Mouse (Mus musculus) urinary bladder, adult 18-20 months (tissue): Measurements from ENCODE around the gene Cmtm8.

Experiments
- DNase-seq, 2 experiments: peaks; one replicate each; pipeline ENCODE4 v3.0.0; 2022; ENCODE audit warnings: low spot score in 2 of 2, mixed read lengths in 2 of 2

Gene Cmtm8

DNA sequence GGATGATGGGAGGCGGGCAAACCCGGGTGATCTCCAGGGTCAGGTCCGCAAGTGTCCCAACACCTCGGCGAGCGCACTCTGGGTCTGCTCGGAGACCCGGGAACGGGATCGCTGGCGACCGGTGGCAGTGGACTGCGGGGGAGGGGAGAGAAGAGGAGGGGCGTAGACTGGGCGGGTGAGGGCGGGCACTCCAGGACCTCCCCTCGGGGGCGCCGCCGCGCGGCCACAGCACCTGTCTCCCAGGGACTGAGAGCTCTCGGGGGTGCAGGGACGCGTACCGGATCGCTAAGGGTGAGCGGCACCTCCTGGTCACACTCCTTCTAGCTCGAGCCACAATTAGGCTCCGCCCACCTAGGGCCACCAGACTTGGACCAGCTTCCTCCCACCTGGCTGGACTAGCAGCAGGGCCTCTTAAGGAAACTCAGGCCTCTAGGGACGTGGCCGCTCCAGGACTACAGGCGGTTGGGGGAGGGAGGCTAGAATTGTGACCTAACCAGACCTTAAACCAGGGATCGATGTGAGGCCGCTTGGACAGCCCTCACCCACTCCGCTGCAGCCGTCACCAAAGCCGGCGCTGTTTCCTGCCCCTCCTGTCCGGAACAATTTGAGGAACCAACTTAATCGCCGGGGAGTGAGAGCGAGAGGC is at the start of gene Cmtm8:
TSS of gene Cmtm8 (minus strand) at position 140 of the 646 bp plus-strand sequence.
- DNase-seq = peak; percentile 9 to 42

DNA sequence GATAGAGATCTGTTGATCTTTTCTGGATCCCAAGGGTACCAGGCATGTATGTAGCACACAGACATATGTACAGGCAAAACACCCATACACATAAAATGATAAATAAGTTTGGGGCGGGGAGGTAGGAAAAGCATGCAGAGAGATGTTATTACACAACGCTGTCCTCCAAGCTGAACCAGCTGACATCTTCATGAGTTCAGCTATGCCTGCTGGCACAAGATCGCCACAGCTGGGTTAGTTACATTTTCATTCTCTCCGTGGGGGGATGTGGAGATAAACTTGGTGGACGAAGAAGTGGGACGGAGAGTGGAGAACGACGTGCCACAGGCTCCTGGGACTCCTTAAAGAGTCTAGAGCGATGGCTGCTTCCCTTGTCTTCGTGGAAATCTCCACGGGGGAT is 49.0 kb upstream of the Cmtm8 start:
- DNase-seq = no peak

DNA sequence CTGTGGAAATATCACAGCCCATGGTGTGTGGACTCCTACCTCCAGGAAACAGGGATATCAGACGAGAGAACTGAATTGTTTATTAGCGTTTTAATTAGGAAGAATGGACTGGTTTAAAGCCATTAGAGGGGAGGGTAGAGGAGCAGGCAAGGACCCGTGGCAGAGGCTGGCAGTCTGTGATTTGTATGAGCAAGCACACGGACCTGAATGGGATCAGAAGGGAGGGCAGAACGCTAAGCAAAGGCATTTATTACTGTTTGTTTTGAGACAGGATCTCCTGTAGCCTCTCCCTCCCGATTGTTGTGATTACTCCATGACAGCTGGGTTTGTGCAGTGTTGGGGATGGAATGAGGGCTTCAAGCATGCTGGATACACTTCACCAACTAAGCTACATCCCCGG is 46.4 kb upstream of the Cmtm8 start:
- no peak for DNase-seq

DNA sequence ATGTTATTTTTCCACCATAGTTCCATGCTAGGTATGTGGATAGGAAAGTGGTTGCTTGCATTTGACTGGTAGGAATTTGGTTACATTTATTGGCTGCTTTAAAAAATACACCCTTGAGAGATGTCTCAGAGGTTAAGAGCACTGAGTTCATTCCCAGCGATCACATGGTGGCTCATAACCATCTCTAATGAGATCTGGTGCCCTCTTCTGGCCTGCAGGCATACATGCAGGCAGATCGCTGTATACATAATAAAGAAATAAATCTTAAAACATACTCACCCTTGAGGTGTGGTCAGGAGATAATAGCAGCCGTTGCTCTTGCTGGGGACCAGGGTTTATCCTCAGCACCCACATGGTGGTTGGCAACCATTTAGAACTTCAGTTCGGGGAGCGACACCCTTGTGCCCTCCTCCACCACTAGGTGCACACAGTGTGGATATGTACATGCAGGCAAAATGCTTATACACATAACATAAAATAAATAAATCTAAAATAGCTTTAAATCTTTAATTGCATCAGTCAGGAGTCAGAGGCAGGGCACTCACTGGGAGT is 45.0 kb upstream of the Cmtm8 start:
- no peak for DNase-seq

DNA sequence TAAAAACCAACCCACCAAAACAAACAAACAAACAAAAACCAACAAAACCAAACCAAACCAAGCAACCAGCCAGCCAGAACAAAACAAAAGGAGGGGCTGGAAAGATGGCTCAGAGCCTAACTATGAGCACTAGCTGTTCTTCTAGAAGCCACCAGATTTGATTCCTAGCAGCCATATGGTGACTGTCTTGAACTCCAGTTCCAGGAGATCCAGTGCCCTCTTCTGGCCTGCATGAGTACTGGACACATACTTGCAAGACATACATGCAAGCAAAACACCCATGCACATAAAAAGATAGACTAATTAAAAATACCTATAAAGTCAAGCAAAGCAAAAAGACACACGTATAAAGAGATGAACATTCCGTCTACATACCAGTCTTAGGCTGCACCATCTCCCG is 43.7 kb upstream of the Cmtm8 start:
- DNase-seq = no peak

DNA sequence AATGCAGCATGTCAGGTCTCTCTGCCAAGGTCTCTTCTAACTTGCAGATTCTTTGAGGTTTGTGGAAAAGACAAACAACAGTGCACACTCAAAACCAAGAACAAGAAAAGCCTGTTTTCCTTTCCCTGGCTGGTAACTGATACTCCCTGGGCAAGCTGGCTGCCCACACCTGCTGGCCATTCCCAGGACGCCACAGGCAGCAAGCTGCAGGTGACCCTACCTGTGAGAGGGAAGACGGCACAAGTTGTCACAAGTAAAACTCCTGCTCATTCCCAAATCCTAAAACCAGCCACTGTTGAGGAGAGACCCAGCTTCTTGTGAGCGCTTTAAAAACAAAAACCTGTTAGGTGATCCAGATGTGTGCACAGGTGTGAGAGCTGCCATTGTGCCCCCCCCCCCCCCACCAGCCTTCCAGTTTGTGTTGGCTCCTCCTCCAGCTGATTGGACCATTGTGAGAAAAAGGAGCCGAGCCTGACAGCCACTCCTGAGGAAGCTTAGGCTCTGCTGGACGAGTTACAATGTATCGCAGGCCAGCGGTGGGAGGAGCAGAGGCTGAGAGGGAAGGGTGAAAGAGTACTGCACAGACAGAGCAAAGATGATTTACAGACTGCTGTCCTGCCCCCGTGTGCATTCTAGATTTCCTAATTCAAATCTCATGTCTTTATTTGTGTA is 42.2 kb upstream of the Cmtm8 start:
- peak; percentile 3 to 10 for DNase-seq

DNA sequence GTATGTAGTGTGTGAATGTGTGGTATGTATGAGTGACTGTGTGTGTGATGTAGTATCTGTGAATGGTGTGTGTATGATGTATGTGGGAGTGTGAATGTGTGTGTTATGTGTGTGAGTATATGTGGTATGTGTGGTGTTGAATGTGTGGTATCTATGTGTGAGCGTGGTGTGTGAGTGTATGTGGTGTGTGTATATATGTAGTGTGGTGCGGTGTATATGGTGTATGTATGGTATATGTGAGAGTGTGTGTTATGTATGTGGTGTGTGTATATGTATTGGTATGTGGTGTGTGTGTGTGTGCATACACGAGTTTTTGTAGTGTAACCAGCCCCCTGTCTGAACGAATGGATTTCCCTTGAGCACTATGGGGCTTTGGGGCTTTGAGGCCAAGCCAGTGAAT is 41.6 kb upstream of the Cmtm8 start:
- DNase-seq = no peak

DNA sequence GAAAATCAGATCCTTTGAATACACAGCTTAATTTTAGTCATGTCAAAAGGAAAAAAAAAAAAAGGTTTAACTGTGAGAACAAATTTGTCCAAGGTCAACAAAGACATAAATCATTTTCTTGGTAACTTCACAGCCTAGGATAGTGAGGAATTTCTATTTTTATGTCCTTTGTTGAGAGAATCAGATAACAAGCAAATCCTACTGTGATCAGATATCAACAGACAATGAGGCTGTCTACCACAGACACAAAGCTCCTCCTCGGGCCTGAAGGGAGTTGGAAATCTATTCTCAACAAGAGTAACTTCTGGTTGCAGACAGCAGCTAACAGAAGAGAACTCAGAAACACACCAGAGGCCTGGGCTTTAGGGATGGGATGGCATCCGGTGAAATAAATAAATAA is 38.0 kb upstream of the Cmtm8 start:
- DNase-seq = no peak

DNA sequence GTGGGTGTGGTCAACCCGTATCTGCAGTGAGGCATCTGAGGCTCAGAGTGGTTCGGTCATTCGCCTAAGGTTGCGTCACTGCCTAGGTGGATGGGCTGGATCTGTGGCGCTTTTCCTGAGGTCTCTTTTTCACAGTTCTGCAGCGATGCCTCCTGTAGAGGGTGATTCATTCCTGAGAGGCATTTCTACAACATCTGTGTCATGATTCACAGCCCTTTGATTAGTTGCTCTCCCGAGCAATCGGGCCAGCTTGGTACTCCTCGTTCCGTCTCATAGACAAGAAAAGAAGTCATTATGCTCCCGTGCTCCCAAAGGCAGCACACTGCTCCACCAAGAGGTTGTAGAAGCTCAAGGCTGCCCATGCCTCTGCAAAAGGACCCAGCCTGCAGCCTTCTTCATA is 11.4 kb upstream of the Cmtm8 start:
- DNase-seq = no peak

DNA sequence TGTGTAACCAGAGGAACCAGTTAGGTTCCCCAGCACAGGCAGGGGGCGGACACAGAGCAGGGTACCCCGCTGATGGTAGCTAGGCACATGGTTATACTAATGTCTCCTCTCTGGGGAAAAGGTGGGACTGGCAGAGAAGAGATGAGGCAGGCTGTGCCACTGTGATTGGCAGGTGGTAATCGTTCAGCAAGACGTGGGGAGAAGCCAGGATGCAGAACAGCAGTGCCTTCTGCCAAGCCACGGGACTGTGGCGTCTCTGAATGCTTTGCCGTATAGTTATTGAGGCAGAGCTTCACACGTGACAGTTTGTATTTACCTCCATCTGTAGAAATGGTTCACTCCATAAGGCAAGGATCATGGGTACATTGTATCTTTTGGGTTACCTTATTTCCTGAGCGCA is 10.7 kb upstream of the Cmtm8 start:
- DNase-seq = no peak

DNA sequence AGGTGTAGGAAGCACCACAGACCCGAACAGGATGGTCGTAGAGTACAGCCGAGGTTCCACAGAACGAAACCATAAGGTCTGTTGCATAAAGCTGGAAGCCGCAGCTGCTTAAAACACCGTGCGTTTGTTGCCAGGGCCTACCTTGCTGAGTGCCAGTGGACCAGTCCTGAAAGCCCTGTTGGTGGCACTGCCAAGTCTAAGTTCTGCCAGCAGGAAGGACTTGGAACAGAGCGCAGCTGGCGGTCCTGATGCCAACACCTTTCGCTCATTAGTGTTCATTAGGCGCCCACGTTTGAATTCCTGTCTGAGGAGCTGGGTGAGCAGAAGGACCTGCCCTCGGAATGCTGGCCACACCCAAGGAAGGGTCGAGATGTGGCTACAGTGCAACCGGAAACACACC is 9.4 kb upstream of the Cmtm8 start:
- no peak for DNase-seq

DNA sequence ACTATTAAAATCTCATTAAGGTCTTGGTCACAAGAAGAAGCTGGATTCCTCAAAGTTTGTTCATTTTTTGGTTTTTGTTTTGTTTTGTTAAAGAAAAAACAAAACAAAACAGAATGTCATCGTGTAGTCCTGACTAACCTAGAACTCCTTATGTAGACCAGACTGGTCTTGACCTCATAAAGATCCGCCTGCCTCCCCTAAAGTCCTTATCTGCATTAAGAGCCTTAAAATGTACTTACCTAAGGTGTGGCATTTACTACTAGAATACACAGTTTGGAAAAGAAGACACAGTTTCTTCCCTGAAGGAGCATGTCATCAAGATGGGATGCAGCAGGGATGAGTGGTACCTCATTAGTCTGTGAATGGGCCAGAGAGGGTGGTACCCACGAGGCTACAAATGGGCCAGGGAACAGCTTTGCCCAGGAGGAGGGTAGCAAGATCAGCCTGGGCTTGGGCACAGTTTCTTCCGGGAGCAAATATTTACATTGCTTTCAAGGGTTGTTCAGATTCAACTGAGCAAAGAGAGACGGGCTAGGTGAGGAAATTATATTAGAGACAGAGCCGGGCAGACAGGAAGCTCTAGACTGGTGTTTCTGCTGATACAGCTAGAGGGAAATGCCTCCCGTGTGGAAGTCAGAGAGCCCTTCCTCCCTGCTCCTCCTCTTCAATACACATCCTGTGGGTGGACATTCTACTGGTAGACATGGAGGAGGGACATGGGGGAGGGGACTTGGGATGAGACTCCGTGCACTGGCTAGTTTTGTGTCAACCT is 7.6 kb upstream of the Cmtm8 start:
- DNase-seq = no peak

DNA sequence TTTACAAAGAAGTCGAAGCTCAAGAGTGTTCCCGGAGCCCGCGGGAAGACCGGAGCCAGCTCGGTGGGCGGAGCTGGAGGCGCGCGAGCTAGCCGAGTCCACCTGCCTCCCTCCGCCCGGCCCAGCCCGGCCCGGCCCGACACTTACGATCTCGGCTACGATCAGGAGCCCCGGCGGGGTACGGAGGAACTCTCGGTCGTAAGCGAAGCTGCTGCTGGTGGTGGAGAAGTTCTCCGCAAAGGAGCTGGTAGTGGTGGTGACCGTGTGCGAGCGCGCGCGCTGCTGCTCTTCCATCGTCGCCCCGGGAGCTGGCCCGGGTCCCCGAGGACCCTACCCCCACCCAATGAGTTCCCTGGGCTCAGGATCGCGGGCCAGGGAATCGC is 331 bp downstream of the Cmtm8 start:
- DNase-seq = no peak

DNA sequence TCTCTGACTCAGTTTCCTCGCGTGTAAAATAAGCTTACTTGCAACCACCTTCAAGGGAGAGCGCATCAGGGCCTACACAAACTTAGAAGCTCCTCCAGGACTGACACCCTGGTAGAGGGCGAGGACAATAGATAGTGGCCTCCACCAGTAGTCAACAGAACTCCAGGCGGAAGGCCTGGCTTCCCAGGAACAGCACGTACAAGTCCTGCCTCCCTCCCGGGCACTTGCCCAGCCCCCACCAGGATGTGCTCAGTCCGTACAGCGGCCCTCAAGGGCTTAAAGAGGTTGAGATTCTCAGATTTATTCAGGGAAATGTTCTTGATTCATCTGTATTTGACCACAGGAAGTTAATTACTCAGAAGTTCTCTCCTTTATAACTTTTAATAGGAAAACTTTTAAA is 1.1 kb downstream of the Cmtm8 start:
- DNase-seq = no peak

DNA sequence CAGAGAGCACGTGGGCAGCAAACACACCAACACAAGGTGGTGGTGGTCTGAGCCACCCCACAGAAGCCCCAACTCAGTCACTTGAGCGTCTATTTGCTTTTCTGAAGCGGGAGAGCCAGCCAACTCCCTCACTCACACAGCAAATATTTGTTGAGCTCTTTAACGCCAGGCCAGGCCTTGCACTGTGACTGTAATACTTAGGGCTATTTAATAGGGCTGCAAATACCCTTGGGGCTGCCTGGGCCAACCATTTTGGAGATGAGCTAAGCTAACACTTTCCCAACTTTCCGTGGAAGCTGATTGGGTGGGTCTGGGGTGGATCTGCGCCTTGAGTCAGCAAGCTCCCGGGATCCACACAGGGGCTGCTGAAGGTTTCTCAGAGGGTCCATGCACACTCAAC is 1.7 kb downstream of the Cmtm8 start:
- no peak for DNase-seq

DNA sequence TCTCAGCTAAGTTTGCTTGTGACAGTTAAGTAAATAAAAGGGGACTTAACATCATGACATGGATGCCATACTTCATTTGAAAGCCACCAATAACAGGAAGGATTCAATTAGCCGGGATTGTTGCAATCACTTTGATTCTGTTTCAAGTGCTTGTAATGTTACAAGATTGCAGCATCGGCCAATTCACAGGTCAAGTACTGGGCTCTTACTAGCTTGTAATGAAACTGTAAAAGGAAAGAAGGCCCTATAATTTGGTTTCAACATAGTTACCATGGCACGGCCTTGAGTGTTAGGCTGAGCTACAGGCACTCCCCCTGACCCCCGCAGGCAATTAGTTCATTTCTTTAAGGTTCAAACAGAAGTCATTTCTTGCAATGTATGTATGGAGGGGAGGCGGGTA is 5.1 kb downstream of the Cmtm8 start:
- DNase-seq = no peak

DNA sequence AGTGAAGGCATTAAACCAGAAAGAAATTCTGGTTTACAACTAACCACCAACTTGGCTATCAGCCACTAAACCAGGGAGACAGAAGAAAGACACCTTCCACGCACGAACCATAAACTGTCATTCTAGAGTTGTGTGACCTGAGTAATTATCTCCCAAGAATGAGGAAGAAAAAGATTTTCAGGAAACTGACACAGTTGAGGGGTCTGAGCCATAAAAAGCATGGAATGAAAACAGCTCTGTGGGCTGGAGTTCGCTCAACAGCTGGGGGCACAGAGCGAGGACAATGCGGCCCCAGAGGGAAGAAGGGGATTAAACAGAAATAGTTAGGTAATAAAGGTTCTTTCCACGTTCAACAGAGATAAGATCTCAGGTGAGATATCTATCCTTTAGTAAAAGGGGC is 12.4 kb downstream of the Cmtm8 start:
- DNase-seq = no peak

DNA sequence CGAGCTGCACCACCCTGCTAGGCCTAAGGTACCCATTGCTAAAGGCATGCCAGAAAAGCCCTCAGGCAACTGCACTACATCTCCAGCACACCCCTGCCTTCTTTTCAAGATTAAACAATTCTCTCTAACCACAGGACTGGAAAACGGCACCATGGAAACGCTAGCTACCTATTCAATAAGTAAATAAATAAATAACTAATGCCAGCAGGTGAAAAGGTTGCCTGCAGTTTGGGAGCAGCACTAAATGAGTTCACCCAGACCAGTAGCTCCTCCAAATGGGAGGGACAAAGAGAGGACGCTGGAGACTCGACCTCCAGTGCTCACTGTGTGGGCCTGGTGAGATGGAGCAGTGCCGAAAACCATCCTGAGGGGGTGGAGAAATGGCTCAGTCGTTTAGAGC is 13.6 kb downstream of the Cmtm8 start:
- DNase-seq = no peak

DNA sequence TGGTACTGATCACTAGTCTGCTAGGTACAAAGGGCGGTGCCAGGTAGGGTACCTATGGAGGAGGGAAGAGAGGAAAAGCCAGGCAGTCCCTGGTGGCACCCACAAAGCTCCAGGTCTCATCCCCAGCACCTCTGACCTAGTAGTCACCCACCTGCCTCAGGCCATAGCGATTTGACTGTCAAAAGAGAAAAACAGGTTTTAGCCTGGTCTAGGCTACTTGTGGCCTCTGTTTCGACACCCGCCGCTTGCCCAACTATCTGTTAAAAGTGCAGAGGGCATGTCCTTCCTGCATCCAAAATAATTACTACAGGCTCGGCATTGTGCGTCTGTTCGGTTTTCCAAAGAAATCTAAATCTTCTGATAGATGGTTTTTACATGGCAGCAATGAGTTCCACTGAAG is 14.3 kb downstream of the Cmtm8 start:
- DNase-seq = no peak

DNA sequence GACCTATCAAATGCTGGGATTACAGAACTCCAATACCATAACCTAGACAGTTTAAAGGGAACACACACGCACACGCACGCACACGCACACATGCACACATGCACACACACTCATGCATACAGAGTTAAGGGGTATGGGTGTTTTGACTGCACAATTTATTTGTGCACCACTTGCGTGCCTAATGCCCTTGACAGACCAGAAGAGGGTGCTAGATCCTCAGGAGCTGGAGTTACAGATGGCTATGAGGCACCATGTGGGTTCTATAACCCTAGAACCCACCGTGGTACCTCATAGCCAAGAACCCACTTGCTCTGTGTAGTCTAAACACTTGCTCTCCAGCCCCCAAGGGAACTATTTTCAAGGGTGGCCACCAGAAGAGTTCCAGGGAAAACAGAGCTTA is 15.6 kb downstream of the Cmtm8 start:
- DNase-seq = no peak

DNA sequence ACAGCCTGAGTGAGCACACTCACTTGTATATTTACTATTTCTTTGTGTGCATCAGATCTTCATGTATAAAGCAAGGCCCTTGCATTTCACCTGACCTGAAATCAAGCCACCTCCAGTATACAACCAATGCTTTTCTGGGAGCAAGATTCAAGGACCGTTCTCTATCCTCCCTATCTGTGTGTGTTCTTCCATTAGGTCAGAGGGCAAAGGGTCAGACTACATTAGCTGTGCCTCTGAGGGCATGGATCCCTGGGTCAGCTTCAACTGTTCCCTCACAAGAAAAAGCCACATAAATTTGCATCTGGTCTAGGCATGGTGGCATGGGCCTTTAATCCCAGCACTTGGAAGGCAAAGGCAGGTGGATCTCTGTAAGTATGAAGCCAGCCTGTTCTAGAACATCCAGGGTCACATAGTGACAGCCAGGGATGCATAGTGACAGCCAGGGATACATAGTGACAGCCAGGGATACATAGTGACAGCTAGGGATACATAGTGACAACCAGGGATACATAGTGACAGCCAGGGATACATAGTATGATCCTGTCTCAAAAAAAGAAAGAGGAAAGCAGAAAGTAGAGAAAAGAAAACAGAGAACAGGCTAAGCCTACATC is 16.6 kb downstream of the Cmtm8 start:
- no peak for DNase-seq

DNA sequence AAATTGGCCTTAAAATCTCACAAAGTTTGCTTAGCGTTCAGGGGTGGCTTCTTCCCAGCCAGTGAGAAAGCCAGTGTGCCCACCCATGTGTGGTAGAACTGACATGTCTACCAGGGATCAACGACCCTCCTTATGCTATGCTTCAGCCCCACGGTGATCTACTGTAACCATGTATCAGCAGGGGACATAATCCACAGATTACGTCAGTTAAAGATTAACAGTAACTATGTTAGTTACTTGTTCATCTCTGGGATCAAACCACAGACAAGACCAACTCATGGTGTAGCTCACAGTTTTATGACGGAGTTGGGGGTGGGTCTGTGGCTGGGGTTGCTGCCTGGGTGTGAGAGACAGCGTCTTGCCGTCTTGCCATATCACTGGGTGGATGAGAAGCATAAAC is 19.8 kb downstream of the Cmtm8 start:
- no peak for DNase-seq
